Mouse (Mus musculus) liver, adult 2 months (tissue): ENCODE results near the gene Bach2.

Experiments
- CTCF ChIP-seq: fragments of 200-500 bp; IDR thresholded peaks from 2 replicates; pipeline ENCODE4 v1.5.1; 2011; ENCODE audit warnings: low read depth, low read length, control low read depth
- POLR2A ChIP-seq: fragments of 200-500 bp; IDR thresholded peaks from 2 replicates; pipeline ENCODE4 v1.6.1; 2011; ENCODE audit warnings: low read length, control low read depth; ENCODE audit not compliant: insufficient read depth; ENCODE audit errors: extremely low read depth

DNA sequence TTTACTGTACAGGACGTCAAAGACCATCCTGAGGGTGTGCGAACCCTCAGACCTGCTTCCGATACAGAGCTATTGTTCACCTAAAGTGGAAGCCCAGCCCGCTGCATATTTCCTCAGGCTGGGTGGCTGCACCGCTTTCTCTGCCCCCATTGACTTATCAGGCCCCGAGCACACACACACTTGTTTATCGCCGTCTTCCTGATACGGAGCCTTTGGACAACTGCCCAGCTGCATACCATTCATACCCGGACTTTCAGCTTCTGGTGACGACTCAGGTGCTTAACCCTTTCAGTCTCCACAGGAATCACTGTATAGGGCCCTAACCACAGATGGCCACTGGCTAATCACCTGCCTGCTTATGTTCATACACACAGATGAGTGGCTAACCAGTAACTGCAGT is 99.0 kb downstream of the Bach2 start:
- TF ChIP-seq CTCF (no peak), POLR2A (no peak)
